Mouse (Mus musculus): Measurements from ENCODE around the gene Epha3. TPM values are rescaled to one million over a fixed set of nuclear protein-coding genes. Genes with fewer than 3 reads are reported as not detected.

The Epha3 gene
- polyA plus RNA-seq, 1 experiment from 2014 or later, result 12.0 TPM

GRCm38 (mm10) chr16:63850297-63850696 lies 13.7 kb downstream of the Epha3 start:
- Histone ChIP-seq H3K9ac (ENCODE audit: low read depth, low read length) (no peak overlapping the region), H3K4me1 (replicated peaks; ENCODE audit: control insufficient read depth, insufficient read depth, low read length) (no peaks in the 10 kb centered on the region), H3K36me3 (ENCODE audit: control insufficient read depth, insufficient read depth, low read length) (no peaks in the 10 kb centered on the region), H3K9me3 (ENCODE audit: control insufficient read depth, low read length) (no peaks in the 10 kb centered on the region), H3K4me3 (ENCODE audit: low read depth, low read length) (no peak overlapping the region), H3K4me2 (no peak overlapping the region), H3K27ac (ENCODE audit: low read depth, low read length) (no peak overlapping the region), H3K27me3 (replicated peaks; ENCODE audit: control insufficient read depth, insufficient read depth, low read length) (no peaks in the 10 kb centered on the region)
- ATAC-seq (replicated peaks; ENCODE audit: low FRiP score), result no peak
- WGBS, result 76% methylated on average over 3 of the region's 3 CpGs
- no peak for DNase-seq (ENCODE audit: low spot score)

GRCm38 (mm10) chr16:63842911-63843310 lies 21.1 kb downstream of the Epha3 start:
- no peaks in the 10 kb centered on the region for H3K27me3 ChIP-seq (replicated peaks; ENCODE audit: control insufficient read depth, insufficient read depth, low read length)
- H3K27ac ChIP-seq (ENCODE audit: low read depth, low read length), result no peak overlapping the region
- H3K4me3 ChIP-seq (ENCODE audit: low read depth, low read length), result no peak overlapping the region
- DNase-seq (ENCODE audit: low spot score) (no peak), ATAC-seq (replicated peaks; ENCODE audit: low FRiP score) (no peak)
- no peak overlapping the region for H3K9ac ChIP-seq (ENCODE audit: low read depth, low read length)
- H3K36me3 ChIP-seq (ENCODE audit: control insufficient read depth, insufficient read depth, low read length), result no peaks in the 10 kb centered on the region
- H3K4me2 ChIP-seq, result no peak overlapping the region
- WGBS, result 79% methylated on average over 2 of the region's 2 CpGs
- no peaks in the 10 kb centered on the region for H3K4me1 ChIP-seq (replicated peaks; ENCODE audit: control insufficient read depth, insufficient read depth, low read length)
- H3K9me3 ChIP-seq (ENCODE audit: control insufficient read depth, low read length), result no peaks in the 10 kb centered on the region

- no peak for ATAC-seq (replicated peaks; ENCODE audit: low FRiP score)
- no peak overlapping the region for H3K9ac ChIP-seq (ENCODE audit: low read depth, low read length)
- H3K4me2 ChIP-seq, result no peak overlapping the region
- H3K27me3 ChIP-seq (replicated peaks; ENCODE audit: control insufficient read depth, insufficient read depth, low read length), result no peaks in the 10 kb centered on the region
- H3K4me1 ChIP-seq (replicated peaks; ENCODE audit: control insufficient read depth, insufficient read depth, low read length), result no peaks in the 10 kb centered on the region
- no peak for DNase-seq (ENCODE audit: low spot score)
- no peaks in the 10 kb centered on the region for H3K9me3 ChIP-seq (ENCODE audit: control insufficient read depth, low read length)
- H3K27ac ChIP-seq (ENCODE audit: low read depth, low read length), result no peak overlapping the region
- no peaks in the 10 kb centered on the region for H3K36me3 ChIP-seq (ENCODE audit: control insufficient read depth, insufficient read depth, low read length)
- H3K4me3 ChIP-seq (ENCODE audit: low read depth, low read length), result no peak overlapping the region
Observed at GRCm38 (mm10) chr16:63837466-63837865, 26.5 kb downstream of the Epha3 start.

GRCm38 (mm10) chr16:63821164-63821563 lies 42.8 kb downstream of the Epha3 start:
- 57% methylated on average over 2 of the region's 2 CpGs for WGBS
- Histone ChIP-seq H3K9me3 (ENCODE audit: control insufficient read depth, low read length) (no peaks in the 10 kb centered on the region), H3K4me2 (no peak overlapping the region), H3K27ac (ENCODE audit: low read depth, low read length) (no peak overlapping the region), H3K9ac (ENCODE audit: low read depth, low read length) (no peak overlapping the region), H3K36me3 (ENCODE audit: control insufficient read depth, insufficient read depth, low read length) (no peaks in the 10 kb centered on the region), H3K27me3 (replicated peaks; ENCODE audit: control insufficient read depth, insufficient read depth, low read length) (no peaks in the 10 kb centered on the region), H3K4me1 (replicated peaks; ENCODE audit: control insufficient read depth, insufficient read depth, low read length) (no peaks in the 10 kb centered on the region), H3K4me3 (ENCODE audit: low read depth, low read length) (no peak overlapping the region)
- ATAC-seq (replicated peaks; ENCODE audit: low FRiP score) (no peak), DNase-seq (ENCODE audit: low spot score) (no peak)

- no peak for ATAC-seq (replicated peaks; ENCODE audit: low FRiP score)
- H3K27ac ChIP-seq (ENCODE audit: low read depth, low read length), result no peak overlapping the region
- no peak for DNase-seq (ENCODE audit: low spot score)
- H3K9ac ChIP-seq (ENCODE audit: low read depth, low read length), result no peak overlapping the region
- WGBS, result 67% methylated on average over 6 of the region's 6 CpGs
- no peaks in the 10 kb centered on the region for H3K36me3 ChIP-seq (ENCODE audit: control insufficient read depth, insufficient read depth, low read length)
- H3K27me3 ChIP-seq (replicated peaks; ENCODE audit: control insufficient read depth, insufficient read depth, low read length), result no peaks in the 10 kb centered on the region
- H3K9me3 ChIP-seq (ENCODE audit: control insufficient read depth, low read length), result no peaks in the 10 kb centered on the region
- no peaks in the 10 kb centered on the region for H3K4me1 ChIP-seq (replicated peaks; ENCODE audit: control insufficient read depth, insufficient read depth, low read length)
- no peak overlapping the region for H3K4me2 ChIP-seq
- no peak overlapping the region for H3K4me3 ChIP-seq (ENCODE audit: low read depth, low read length)
Observed at GRCm38 (mm10) chr16:63817606-63818005, 46.4 kb downstream of the Epha3 start.

GRCm38 (mm10) chr16:63816672-63817071 lies 47.3 kb downstream of the Epha3 start:
- H3K4me2 ChIP-seq, result no peak overlapping the region
- no peaks in the 10 kb centered on the region for H3K36me3 ChIP-seq (ENCODE audit: control insufficient read depth, insufficient read depth, low read length)
- no peaks in the 10 kb centered on the region for H3K9me3 ChIP-seq (ENCODE audit: control insufficient read depth, low read length)
- DNase-seq (ENCODE audit: low spot score) (no peak), ATAC-seq (replicated peaks; ENCODE audit: low FRiP score) (no peak)
- 21% methylated on average over 1 of the region's 1 CpGs for WGBS
- H3K4me3 ChIP-seq (ENCODE audit: low read depth, low read length), result no peak overlapping the region
- no peaks in the 10 kb centered on the region for H3K4me1 ChIP-seq (replicated peaks; ENCODE audit: control insufficient read depth, insufficient read depth, low read length)
- no peak overlapping the region for H3K27ac ChIP-seq (ENCODE audit: low read depth, low read length)
- H3K9ac ChIP-seq (ENCODE audit: low read depth, low read length), result no peak overlapping the region
- no peaks in the 10 kb centered on the region for H3K27me3 ChIP-seq (replicated peaks; ENCODE audit: control insufficient read depth, insufficient read depth, low read length)

- Histone ChIP-seq H3K4me2 (no peak overlapping the region), H3K4me1 (replicated peaks; ENCODE audit: control insufficient read depth, insufficient read depth, low read length) (no peaks in the 10 kb centered on the region), H3K27ac (ENCODE audit: low read depth, low read length) (no peak overlapping the region), H3K36me3 (ENCODE audit: control insufficient read depth, insufficient read depth, low read length) (no peaks in the 10 kb centered on the region), H3K9me3 (ENCODE audit: control insufficient read depth, low read length) (no peaks in the 10 kb centered on the region), H3K9ac (ENCODE audit: low read depth, low read length) (no peak overlapping the region), H3K4me3 (ENCODE audit: low read depth, low read length) (no peak overlapping the region), H3K27me3 (replicated peaks; ENCODE audit: control insufficient read depth, insufficient read depth, low read length) (no peaks in the 10 kb centered on the region)
- no peak for DNase-seq (ENCODE audit: low spot score)
- ATAC-seq (replicated peaks; ENCODE audit: low FRiP score), result no peak
- 64% methylated on average over 5 of the region's 5 CpGs for WGBS
Observed at GRCm38 (mm10) chr16:63809871-63810270, 54.1 kb downstream of the Epha3 start.

- no peak for DNase-seq (ENCODE audit: low spot score)
- H3K4me2 ChIP-seq, result no peak overlapping the region
- H3K4me3 ChIP-seq (ENCODE audit: low read depth, low read length), result no peak overlapping the region
- no peak for ATAC-seq (replicated peaks; ENCODE audit: low FRiP score)
- H3K27me3 ChIP-seq (replicated peaks; ENCODE audit: control insufficient read depth, insufficient read depth, low read length), result no peaks in the 10 kb centered on the region
- H3K27ac ChIP-seq (ENCODE audit: low read depth, low read length), result no peak overlapping the region
- H3K4me1 ChIP-seq (replicated peaks; ENCODE audit: control insufficient read depth, insufficient read depth, low read length), result no peaks in the 10 kb centered on the region
- no peak overlapping the region for H3K9ac ChIP-seq (ENCODE audit: low read depth, low read length)
- H3K36me3 ChIP-seq (ENCODE audit: control insufficient read depth, insufficient read depth, low read length), result no peaks in the 10 kb centered on the region
- no peaks in the 10 kb centered on the region for H3K9me3 ChIP-seq (ENCODE audit: control insufficient read depth, low read length)
Observed at GRCm38 (mm10) chr16:63808991-63809390, 55.0 kb downstream of the Epha3 start.

GRCm38 (mm10) chr16:63806437-63807129 lies 57.4 kb downstream of the Epha3 start:
- Histone ChIP-seq H3K27ac (ENCODE audit: low read depth, low read length) (no peak overlapping the region), H3K9me3 (ENCODE audit: control insufficient read depth, low read length) (no peaks in the 10 kb centered on the region), H3K36me3 (ENCODE audit: control insufficient read depth, insufficient read depth, low read length) (no peaks in the 10 kb centered on the region), H3K4me1 (replicated peaks; ENCODE audit: control insufficient read depth, insufficient read depth, low read length) (no peaks in the 10 kb centered on the region), H3K9ac (ENCODE audit: low read depth, low read length) (no peak overlapping the region), H3K4me2 (no peak overlapping the region), H3K27me3 (replicated peaks; ENCODE audit: control insufficient read depth, insufficient read depth, low read length) (no peaks in the 10 kb centered on the region), H3K4me3 (ENCODE audit: low read depth, low read length) (no peak overlapping the region)
- 77% methylated on average over 5 of the region's 5 CpGs for WGBS
- ATAC-seq (replicated peaks; ENCODE audit: low FRiP score) (no peak), DNase-seq (ENCODE audit: low spot score) (no peak)

Data from liver, embryonic 11.5 days (tissue).